Mouse (Mus musculus) large intestine, adult 2 months (tissue): ENCODE results near the gene Tmed3. TPM values are rescaled to one million over a fixed set of nuclear protein-coding genes. Genes with fewer than 3 reads are reported as not detected.

Source experiments
- DNase-seq: peaks from one replicate; pipeline ENCODE4 v3.0.0-alpha.2; 2012; ENCODE audit warnings: low read depth, low spot score
- WGBS: fragments of 180-500 bp; shearing (Covaris S2); methylation state at CpG from one replicate; pipeline ENCODE4 v1.1.7; 2018; 5-methylcytosine and 5-hydroxymethylcytosine counted together
- polyA plus RNA-seq: library from polyadenylated mRNA; depleted of rRNA; stranded (reverse); fragments of >200 nt; gene quantifications from 2 replicates; pipeline ENCODE4 v1.2.3, GENCODE M21; 2012; rRNA removed

The Tmed3 gene
- polyA plus RNA-seq = 89.5 and 117 TPM in 2 replicates

DNA sequence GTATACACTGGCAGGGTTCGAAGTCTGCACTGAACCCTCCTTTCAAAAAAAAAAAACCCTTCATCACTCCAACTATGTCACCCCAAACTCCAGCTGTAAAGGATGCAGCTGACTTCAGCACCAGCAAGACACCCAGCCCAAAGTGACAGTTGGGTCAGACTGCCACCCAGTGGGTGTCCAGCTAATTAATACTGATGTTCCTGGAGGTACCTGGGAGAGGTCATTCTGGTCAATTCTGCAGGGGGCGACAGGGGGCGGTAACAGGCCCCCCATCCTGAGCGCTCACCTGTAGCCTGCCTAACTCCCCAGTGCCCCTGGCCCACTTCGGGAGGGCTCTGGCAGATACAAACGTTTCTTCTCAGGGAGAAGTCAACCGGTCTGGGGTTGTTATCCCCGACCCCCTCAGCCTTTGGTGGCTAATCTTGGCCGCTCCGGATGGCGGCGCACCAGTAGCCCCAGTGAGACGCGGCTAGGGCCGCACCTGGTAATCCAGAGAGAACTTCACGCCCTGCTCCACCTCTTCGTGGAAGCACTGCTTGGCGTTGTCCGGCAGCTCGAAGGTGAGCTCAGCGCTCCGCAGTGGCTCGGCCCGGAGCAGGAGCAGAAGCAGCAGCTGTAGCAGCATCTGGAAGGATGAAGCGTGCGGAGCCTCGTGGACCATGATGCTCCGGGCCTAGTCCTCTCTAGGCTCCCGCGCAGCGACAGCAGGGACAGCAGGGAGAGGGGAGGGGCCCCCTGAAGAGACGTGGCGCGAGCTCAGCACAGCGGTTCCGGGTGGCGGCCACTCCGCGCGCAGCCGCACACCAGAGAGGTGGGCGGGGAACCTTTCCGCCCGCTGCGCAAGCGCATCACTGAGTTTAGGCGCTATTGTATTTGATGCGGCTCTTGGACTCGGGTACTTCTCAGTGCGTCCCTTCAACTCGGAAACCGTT is at the start of gene Tmed3:
Tmed3 (minus strand) TSS at position 804 of the 932 bp plus-strand sequence.
- 1% methylated on average over 52 of the region's 52 CpGs for WGBS
- peak; percentile 58 for DNase-seq

DNA sequence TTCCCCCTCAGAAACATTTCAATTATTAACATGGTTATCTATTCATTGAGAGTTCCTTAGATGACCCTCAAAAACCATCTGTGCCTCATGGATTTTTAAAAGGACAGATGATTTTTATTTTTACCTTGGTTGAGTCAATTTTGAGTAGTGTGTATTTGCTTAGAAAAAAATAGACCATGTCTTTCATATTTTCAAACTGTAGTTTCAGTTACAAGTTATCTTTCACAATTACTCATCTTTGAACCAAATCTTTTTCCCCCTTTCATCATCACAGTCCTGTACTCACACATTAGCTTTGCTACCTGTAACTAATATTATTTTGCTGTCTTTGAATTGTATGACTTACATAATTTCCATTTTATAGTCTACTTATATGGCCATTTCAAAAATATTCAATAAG is 35.2 kb upstream of the Tmed3 start:
- no peak for DNase-seq

DNA sequence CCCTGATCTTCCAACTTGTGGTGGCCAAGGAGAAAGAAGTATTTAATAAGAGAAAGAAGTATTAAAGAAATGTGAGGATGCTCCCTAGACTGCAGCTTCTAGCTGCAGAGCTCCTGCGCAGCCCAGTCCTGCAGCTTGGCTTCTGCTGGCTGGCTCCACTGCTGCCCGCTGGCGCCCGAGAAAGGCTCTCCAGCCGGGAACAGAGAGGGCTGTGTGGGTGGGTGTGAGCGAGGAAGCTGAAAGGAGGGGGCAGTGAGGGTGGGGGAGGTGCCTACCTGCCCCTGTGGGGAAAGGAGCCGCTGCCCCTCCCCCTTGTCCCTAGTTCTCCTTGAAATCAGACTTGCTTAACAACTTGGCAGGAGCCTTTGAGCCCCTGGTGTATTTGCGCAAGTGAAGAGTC is 33.4 kb upstream of the Tmed3 start, which contains the start of gene Ankrd34c:
Ankrd34c (minus strand) TSS at position 181 of the 400 bp plus-strand sequence.
- WGBS = 4% methylated on average over 8 of the region's 8 CpGs
- no peak for DNase-seq

DNA sequence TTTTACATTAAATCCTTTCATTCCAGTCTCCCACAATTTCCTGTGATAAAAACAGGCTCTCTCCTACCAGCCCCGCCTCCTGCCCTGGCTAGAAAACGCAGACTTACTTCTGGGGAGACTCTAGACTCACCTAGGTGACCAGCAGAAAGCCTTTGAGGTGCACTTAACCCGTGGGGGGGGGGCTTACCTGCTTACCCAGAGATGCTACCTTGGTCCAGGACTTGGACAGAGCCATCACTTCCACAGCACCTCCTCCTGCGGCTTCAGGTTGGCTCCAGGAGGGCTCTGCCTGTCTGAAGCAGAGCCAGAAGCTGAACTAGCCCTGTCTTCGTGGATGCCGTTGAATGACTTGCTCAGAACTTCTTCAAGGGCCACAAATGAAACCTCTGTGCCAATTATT is 33.0 kb upstream of the Tmed3 start:
- WGBS = 15% methylated on average over 6 of the region's 6 CpGs
- DNase-seq = no peak

DNA sequence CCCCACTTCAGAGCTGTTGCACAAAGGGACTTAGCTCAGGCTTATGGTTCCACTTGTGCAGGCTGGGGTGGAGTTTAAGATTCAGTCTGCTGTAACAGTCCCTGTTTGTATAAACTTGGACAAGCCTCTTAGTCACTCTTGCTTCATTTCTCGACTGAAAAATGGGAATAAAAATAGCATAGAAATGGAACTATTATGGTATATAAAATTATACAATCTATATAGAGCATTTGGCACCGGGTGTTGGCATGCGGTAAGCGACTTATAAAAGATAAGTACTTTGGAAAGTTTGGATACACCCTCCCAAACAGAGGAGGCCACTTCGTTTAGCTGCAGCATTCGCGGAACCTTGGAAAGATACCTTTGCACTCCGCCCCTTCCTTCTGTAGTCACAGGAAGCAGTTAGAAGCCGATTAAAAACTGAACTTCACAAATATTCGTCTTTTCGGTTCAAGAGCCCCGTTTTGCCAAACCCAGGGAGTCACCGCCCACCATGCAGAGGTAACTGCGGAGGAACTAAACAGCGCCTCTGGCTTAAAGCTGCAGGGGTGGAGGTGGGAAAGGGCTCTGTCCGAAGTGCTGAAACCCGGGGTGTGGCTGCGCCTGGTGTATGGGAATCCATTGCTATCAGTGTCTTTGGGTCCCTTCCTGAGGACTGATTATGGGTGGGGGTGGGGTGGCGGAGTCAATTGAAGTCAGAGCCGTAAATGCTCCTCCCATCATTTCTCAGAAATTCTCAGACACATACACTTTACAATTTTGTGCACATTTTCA is 32.3 kb upstream of the Tmed3 start:
- DNase-seq = no peak
- 9% methylated on average over 20 of the region's 20 CpGs for WGBS

DNA sequence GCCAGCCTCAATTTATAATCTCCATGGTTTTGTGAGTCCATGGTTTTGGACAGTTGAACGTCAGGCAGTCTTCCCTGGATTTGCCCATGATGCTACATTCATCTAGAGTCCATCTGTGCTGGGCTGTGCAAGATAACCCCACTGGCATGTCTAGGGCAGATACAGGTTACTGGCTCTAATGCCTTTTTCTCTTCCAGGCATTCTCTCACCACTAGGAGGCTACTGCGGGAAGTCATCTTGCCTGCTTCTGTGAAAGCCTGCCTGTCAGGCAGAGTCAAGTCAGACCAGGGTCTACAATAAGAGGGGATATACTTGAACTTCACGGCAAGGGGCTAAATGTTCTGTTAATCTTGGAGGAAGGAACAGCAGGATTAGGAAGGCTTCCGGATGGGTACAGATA is 2.0 kb upstream of the Tmed3 start:
- 27% methylated on average over 4 of the region's 4 CpGs for WGBS
- DNase-seq = no peak

DNA sequence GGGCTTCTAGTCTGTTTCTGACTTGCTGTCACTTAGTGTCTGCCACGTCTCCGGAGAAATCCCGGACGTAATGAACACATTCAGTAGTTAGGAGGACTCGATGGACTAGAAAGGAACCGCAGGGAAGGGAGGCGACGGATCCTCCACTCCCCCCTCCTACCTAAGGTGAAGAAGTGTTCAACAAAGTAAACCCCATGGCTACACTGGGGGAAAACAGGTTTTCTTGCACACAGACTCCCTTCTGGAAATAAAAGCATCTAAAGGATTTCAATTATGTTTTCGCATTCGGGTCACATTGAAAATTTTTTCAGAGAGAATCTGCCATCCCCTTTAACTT is 297 bp upstream of the Tmed3 start:
- 6% methylated on average over 10 of the region's 10 CpGs for WGBS
- no peak for DNase-seq

DNA sequence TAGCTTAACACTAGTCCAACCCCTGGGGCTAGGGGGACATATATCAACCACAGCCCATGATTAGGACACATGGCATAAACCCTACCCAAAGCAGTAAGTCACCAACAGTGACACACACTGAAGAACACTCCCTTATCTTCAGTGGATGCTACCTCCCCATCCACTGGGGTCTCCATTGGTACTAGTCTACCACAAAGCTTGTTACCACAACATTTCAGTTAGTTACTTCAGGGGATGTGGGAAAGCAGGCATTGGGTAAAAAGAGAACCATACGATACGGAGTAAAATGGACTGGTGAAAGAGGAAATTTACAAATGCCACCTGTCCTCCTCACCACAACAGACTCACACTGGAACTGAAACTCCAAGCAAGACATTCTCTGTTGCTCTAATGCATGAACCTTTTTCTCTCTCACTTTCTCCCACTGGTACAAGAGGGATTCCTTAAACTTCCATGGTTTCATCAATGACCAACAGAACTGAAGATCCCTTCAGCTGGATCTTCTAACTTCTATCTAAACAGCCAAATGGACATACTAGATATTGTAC is 3.9 kb downstream of the Tmed3 start:
- 92% methylated on average over 2 of the region's 2 CpGs for WGBS
- no peak for DNase-seq

DNA sequence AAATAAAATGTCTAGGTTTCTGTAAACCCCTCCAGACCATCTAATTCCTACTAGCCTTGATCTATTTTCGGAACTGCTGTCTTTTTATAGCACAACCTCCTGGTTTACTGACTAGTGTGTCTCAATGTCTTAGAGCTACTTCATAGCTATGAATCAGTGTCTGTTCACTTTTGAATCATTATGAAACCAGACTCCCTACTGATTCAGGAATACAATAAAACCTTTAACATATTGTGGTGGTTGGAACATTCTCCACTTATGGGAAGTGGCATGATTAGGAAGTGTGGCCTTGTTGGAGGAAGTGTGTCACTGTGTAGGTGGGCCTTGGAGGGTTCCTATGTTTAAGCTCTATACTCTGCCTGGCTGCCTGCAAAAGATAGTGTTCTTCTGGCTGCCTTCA is 9.7 kb downstream of the Tmed3 start:
- no peak for DNase-seq
- WGBS = 66% methylated on average over 1 of the region's 1 CpGs

DNA sequence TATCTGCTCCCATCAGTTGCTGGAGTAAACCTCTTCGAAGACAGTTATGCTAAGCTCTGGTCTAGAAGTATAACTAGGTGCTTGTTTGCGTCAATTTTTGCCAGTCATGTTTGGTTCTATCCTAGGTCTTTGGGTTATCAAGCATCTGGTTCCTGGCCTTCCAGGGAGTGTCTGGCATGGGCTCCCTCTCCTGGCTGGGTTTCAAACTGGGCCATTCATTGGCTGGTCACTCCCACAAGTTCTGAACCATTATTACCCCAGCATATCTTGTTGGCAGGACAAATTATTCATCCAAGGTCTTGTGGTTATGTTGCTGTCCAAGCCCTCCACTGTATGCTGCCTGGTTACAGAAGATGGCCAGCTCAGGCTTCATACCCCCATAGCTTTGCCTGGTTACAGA is 11.2 kb downstream of the Tmed3 start:
- DNase-seq = no peak
- 87% methylated on average over 2 of the region's 2 CpGs for WGBS

DNA sequence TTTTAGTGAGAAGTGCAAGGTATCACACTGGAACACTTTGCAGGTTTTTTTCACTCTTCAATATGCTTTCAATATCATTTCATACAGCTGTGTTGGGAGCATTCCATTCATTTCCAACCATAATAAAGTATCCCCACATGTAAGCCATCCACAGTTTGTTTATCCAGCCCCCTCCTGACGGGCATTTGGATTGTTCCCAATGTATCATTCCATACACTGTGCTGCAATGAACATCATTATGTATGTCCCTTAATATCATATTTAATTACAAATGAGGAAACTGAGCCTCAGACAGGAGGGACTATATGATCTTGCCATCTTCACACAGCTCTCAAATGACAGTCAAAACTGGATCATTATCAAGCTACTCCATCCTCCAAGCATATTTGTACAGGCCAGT is 15.7 kb downstream of the Tmed3 start:
- WGBS = 40% methylated on average over 1 of the region's 1 CpGs
- DNase-seq = no peak

DNA sequence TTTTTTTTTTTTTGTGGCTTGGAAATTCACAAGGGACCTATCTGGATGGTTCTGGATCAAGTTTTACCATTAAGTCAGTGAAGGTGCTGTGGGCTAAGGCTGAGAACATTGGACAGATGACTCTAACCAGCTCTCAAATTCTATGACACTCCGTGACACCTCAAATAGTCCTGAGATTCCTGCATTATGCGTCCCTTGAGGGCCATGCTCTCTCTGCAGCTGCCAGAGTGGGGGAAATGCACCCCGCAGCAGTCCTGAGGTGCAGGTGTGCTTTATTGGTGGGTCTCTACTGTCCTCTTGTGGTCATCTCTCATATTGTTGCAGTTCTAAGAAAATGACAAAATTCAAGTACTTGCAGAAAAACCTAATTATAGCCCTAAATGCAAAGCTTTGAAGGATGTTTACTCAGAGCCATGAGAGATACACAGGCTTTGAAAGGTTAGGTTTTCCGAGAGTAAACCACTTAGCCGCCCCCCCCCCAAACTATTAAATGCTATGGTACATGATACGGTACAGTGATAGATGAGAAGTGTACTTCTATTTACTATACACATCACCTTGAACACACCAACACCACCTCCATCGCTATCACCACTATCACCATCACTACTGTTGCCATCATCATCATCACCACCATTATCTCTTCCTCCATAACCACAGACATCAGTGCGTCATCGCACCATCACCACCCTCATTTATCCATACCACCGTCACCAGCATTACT is 17.2 kb downstream of the Tmed3 start:
- DNase-seq = no peak
- WGBS = 53% methylated on average over 10 of the region's 10 CpGs

DNA sequence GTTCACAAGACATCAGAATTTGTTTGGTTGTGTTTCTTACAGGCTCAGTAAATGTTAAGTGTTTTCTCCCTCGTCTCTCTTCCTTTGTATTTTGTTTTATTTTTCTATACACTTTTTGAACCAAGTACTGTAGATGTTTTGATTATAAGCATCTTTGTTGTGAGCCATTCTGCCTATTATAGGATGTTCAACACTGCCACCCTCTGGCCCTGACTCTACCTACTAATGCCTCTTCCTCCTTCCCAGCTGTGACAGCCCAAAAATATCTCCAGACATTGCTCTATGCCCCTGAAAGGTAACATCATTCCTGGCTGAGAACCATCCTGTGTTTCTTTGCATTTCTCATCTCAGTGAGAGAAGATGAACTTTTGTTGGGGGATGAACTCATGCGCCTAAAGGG is 18.6 kb downstream of the Tmed3 start:
- no peak for DNase-seq
- 61% methylated on average over 2 of the region's 2 CpGs for WGBS

DNA sequence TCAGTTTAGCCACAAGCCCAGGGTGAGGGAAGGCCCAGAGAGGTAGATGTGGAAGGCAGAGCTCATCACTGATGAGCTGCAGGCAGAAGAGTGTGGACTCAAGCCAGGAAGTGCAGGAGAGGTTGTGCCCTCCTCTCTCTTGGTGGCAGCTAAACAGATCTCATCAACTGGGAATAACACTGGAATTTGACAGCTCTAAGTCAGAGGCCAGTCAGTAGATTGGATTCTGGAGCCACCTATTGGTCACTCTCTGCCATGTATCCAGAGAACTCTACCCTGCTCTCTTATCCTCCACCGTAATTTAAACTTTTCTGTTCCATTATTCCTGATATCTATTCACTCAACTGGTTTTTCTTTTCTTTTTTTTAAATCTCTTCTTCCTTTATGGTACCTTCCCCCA is 25.9 kb downstream of the Tmed3 start:
- 37% methylated on average over 1 of the region's 1 CpGs for WGBS
- DNase-seq = no peak

DNA sequence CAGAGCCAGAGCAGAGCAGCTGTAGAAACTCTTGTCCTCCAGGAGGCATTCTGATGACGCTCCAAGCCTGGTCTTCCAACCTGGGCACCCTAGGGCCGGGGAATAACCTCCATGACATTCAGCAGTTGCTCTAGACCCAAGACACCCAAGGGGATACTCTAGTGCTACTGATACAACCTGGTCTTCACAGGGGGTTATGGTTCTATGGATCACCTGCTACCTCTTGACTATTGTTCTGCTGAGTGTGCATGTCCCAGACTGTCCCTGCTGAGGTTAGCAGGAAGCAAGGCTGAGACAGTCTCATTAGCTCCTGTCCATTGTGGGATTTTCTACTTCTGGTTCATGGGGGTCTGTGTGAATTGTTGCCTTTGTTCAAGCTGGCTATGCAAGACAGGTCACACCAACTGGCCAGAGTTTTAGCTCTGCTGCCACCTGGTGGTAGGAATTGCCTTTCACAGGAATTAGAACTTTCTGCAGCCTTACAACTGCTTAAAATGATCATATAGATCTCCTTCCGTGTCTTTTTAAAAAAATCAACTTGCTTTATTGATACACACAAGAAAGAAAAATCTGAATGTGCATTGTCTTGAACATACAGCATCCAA is 30.8 kb downstream of the Tmed3 start:
- 44% methylated on average over 3 of the region's 3 CpGs for WGBS
- peak; percentile 25 for DNase-seq

DNA sequence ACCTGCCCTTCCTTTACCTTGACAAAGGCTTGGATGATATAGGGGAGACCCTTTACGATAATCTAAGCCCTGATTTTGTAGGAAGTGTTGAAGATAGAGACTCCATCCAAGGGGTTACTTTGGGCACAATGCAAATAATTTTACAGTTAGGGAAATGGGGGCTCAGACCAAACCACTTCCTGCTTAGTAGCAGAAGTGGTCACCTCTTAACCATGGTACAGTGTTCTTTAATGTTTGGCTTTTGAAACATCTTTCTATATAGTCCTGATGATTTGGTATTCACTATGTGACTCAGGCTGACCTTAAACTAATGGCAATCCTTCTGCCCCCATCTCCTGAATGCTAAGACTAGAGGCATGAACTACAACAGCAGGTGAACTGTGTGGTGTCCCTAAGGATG is 31.5 kb downstream of the Tmed3 start:
- WGBS = 85% methylated on average over 1 of the region's 1 CpGs
- no peak for DNase-seq

DNA sequence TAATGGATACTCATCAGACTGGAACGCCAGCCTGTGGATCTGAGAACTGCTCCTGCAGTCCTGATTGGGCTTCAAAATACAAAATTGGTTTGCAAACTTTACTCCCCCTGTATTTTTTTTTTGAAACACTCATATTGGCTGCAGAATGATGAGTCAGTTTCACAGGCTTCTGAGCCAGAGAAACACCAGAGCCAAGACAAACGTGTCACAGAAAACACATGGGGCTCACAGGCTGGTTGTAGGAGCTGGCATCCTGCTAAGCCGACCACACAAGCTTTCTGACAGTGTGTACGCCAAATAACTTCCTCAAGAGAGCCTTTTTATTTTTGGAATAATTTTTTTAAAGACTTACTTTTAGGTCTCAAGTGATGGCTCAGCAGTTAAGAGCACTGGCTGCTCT is 35.0 kb downstream of the Tmed3 start:
- DNase-seq = no peak
- 65% methylated on average over 4 of the region's 4 CpGs for WGBS

DNA sequence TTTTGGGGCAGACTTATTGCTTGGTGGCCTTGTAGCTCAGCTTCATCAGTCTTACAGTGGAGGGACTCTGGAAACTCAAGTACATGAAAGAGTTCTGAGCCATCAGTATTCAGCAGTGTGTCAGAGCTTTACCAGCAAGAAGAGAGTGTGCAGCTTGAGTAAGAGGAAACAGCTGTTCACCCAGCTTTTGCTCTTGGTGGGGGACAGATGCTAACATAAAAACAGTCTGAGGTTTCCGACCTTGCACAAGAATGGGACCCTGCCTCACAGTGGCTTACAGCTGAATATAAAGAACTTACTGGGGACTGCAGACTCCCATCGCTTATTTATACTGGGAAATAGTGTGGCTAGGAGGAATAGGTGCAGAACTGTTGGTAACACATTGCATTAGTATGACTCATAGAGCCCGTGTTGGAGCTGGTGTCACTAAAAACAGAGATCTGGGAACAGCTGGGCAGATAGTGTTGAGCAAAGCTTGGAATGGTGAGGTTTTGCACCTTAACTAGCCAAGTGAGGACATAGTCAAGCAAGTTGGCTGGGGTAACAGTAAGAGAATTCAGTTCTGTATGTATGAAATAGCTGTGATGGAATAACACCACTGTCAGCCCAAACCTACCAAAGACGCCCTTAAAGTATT is 37.4 kb downstream of the Tmed3 start:
- 66% methylated on average over 4 of the region's 4 CpGs for WGBS
- DNase-seq = no peak

DNA sequence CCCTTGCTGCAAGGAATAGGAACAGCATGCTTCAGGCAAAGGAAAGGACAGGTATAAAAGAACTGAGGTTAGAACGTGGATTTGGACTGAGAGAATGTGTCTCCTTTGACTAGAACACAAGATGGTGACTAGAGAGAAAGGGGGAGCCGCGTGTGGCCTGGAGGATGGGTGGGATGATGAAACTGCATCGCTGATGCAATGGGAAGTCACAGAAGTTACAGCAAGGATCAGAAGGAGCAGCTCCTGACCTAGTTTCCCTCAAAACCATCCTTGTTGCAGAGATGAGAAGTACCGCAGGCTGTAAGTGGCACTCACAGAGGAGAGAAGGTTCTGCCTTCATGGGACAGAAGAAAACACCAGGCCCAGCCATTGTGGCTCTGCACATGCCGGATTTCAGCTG is 54.0 kb downstream of the Tmed3 start:
- WGBS = 74% methylated on average over 6 of the region's 6 CpGs
- no peak for DNase-seq
